Mouse (Mus musculus) forebrain, embryonic 11.5 days (tissue): Measurements from ENCODE around the gene Rhd. TPM values are rescaled to one million over a fixed set of nuclear protein-coding genes. Genes with fewer than 3 reads are reported as not detected.
"Not testable (repeated sequence)": the region's sequence is repeated elsewhere in the genome, so short reads cannot be mapped to it uniquely, and the experiment has no call there.

Experiments
- ATAC-seq: fragments of 200-750 bp; cut with Nextera tagmentation; replicated peaks from 2 replicates; pipeline ENCODE4 v1.8.0; 2017; ENCODE audit warnings: moderate TSS enrichment; ENCODE audit not compliant: low FRiP score
- DNase-seq: peaks from one replicate; pipeline ENCODE4 v3.0.0-alpha.2; 2017; ENCODE audit warnings: low spot score
- H3K27ac ChIP-seq: fragments of 300-500 bp; sonication (generic); 2 replicates; pipeline ENCODE4 v1.5.1; 2014; ENCODE audit warnings: low read depth, low read length
- H3K27me3 ChIP-seq: fragments of 300-500 bp; sonication (generic); 2 replicates; pipeline ENCODE4 v1.6.1; 2014; ENCODE audit warnings: mild to moderate bottlenecking, low read length, mixed read lengths; ENCODE audit not compliant: control insufficient read depth, insufficient read depth
- H3K36me3 ChIP-seq: fragments of 300-500 bp; sonication (generic); 2 replicates; pipeline ENCODE4 v1.6.1; 2014; ENCODE audit warnings: mild to moderate bottlenecking, low read length, moderate library complexity, mixed read lengths; ENCODE audit not compliant: control insufficient read depth, insufficient read depth
- H3K4me1 ChIP-seq: fragments of 300-500 bp; sonication (generic); replicated peaks from 2 replicates; pipeline ENCODE4 v1.6.1; 2014; ENCODE audit warnings: low read length, mixed read lengths; ENCODE audit not compliant: control insufficient read depth, insufficient read depth
- H3K4me2 ChIP-seq: fragments of 300-500 bp; sonication (generic); 2 replicates; pipeline ENCODE4 v1.6.1; 2014; ENCODE audit warnings: low read depth, mild to moderate bottlenecking, low read length, moderate library complexity, mixed read lengths; ENCODE audit not compliant: severe bottlenecking
- H3K4me3 ChIP-seq: fragments of 300-500 bp; sonication (generic); 2 replicates; pipeline ENCODE4 v1.5.1; 2014; ENCODE audit warnings: low read depth, low read length
- H3K9ac ChIP-seq: fragments of 300-500 bp; sonication (generic); 2 replicates; pipeline ENCODE4 v1.6.1; 2014; ENCODE audit warnings: low read length
- H3K9me3 ChIP-seq: fragments of 300-500 bp; sonication (generic); 2 replicates; pipeline ENCODE4 v1.6.1; 2016; ENCODE audit warnings: low read length, mixed read lengths; ENCODE audit not compliant: control insufficient read depth
- WGBS: fragments of 180-500 bp; shearing (Covaris S2); extraction: QIAGEN DNeasy Blood & Tissue Kit; methylation state at CpG from one replicate; pipeline ENCODE4 v1.1.7; 2014; 5-methylcytosine and 5-hydroxymethylcytosine counted together
- polyA plus RNA-seq: library from polyadenylated mRNA; unstranded; fragments of >200 nt; fragmentation: Nextera tagmentation; extraction: Ambion mirVana; gene quantifications from 2 replicates; pipeline ENCODE4 v1.2.1, GENCODE M21; 2014

The Rhd gene
- 15.9 and 21.6 TPM in 2 replicates for polyA plus RNA-seq

DNA sequence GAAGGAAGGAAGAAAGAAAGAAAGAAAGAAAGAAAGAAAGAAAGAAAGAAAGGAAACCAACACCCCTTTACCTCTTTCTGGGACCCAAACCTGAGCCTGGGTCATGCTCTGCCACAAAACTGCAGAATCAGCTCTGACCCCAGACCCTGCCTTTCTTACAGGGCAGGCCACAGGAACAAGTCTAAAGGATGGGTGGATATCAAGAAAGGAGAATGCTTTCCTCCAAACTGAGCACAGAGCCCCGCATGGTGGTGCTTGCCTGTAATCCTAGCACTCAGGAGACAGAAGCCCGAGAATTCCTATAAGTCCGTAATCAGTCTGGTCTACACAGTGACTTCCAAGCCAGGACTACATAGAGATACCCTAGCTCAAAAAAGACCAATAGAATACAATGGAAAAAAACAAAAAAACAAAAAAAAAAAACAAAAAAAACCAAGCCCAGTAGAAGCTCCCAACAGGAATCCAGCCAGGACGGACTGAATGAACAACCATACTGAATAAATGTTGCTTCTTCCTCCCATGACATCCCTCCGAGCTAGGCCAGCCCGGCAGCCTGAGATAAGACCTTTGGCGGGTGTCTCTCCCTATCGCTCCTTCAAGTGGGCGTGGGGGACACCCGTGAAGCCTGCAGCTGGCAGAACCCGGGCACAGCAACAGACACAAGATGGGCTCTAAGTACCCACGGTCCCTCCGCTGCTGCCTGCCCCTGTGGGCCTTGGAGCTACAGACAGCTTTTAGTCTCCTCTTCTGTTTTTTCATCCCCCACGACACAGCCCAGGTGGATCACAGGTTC is at the start of gene Rhd:
TSS of gene Rhd (plus strand) at position 600 of the 793 bp plus-strand sequence.
- DNase-seq (no peak), ATAC-seq (no peak)
- Histone ChIP-seq H3K27me3 (peaks cover 5% of the 10 kb centered on the region), H3K9me3 (no peaks in the 10 kb centered on the region), H3K36me3 (no peaks in the 10 kb centered on the region), H3K27ac (no peak within 1 kb of the TSS), H3K4me3 (peak within 1 kb of the TSS; percentile 7; the same call in 1 of the 2 replicates), H3K4me2 (no peak within 1 kb of the TSS), H3K9ac (no peak within 1 kb of the TSS; the same call in 1 of the 2 replicates), H3K4me1 (no peaks in the 10 kb centered on the region)
- 75% methylated on average over 14 of the region's 14 CpGs for WGBS

DNA sequence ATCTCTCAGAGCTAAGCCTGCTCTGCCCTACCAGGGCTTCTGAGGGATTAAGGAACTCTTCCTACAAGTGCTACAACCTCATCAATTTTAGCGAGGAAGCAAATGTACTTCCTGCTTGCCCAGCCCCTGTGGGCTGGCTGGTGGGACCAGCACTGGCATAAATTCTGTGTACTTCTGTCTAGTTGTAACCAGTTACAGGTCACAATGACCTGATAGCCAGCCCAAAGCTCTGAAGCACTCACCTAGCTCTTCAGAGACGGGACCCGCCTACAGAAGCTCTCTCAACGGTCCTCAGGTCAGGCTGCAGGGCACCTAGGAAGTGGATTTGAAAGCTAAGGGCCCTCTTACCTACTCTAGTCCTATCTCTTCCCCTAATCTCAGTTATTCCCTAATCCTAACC is 46.6 kb upstream of the Rhd start:
- 89% methylated on average over 4 of the region's 4 CpGs for WGBS
- DNase-seq (no peak), ATAC-seq (no peak)

DNA sequence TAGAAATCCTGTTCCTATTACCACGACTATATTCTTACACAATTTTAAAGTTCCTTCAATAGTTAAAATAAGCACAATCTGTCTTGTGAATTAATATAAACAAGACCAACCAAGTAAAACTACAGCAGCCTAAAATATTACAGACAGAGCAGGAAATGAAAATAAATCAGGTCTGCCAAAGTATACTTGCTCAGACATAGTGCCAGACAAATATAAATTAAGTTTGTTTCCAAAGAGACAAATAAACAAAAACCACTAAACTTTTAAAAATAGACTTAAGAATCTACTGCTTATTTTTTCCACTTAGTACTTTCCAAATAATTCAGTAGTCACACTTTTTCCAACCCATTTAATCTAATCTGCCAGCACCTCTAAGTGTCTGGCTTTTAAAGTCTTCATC is 43.3 kb upstream of the Rhd start:
- H3K9me3 ChIP-seq = no peaks in the 10 kb centered on the region
- ATAC-seq (no peak), DNase-seq (no peak)
- no peaks in the 10 kb centered on the region for H3K27me3 ChIP-seq
- H3K9ac ChIP-seq = no peak overlapping the region
- H3K4me1 ChIP-seq = no peaks in the 10 kb centered on the region
- no peak overlapping the region for H3K4me2 ChIP-seq
- 76% methylated on average over 1 of the region's 1 CpGs for WGBS
- no peak overlapping the region for H3K27ac ChIP-seq
- peaks cover 5% of the 10 kb centered on the region for H3K36me3 ChIP-seq
- H3K4me3 ChIP-seq = no peak overlapping the region

More for the DNA sequence above, 46.6 kb upstream of the Rhd start:
- no peak overlapping the region for H3K4me2 ChIP-seq
- H3K27ac ChIP-seq = no peak overlapping the region
- no peak overlapping the region for H3K9ac ChIP-seq
- no peaks in the 10 kb centered on the region for H3K4me1 ChIP-seq
- no peaks in the 10 kb centered on the region for H3K36me3 ChIP-seq
- no peak overlapping the region for H3K4me3 ChIP-seq
- no peaks in the 10 kb centered on the region for H3K9me3 ChIP-seq
- no peaks in the 10 kb centered on the region for H3K27me3 ChIP-seq

DNA sequence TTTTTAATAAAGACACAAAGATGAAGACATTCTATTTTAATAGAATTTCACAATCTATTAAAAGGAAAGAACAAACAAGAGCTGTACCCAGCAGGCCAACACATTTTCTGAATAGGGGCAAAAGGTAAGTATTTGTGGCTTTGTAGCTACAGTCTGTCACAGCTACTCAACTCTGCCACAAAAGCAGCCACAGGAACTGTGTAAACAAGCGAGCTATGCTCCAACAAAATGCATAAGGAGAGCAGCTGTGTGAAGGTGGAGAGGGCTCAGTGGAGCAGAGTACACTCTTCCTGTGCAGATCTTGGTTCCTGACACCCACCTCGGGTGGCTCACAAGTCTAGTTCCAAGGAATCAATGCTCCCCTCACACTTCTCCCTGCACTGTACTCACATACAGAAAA is 40.8 kb upstream of the Rhd start:
- Histone ChIP-seq H3K4me2 (no peak overlapping the region), H3K27ac (no peak overlapping the region), H3K4me3 (no peak overlapping the region), H3K36me3 (peaks cover 9% of the 10 kb centered on the region), H3K9me3 (no peaks in the 10 kb centered on the region), H3K9ac (no peak overlapping the region), H3K4me1 (no peaks in the 10 kb centered on the region), H3K27me3 (no peaks in the 10 kb centered on the region)
- DNase-seq (no peak), ATAC-seq (no peak)
- WGBS = 80% methylated on average over 2 of the region's 2 CpGs

DNA sequence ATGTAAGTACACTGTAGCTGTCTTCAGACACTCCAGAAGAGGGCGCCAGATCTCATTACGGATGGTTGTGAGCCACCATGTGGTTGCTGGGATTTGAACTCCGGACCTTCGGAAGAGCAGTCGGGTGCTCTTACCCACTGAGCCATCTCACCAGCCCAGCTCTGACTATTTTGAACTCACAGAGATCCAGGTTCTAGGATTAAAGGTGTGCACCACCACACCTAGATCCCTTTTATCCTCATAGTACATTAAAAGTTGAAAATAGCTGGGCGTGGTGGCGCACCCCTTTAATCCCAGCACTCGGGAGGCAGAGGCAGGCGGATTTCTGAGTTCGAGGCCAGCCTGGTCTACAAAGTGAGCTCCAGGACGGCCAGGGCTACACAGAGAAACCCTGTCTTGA is 38.5 kb upstream of the Rhd start:
- H3K9me3 ChIP-seq, ATAC-seq, H3K27ac ChIP-seq, H3K4me1 ChIP-seq, H3K4me3 ChIP-seq, H3K36me3 ChIP-seq, DNase-seq, H3K9ac ChIP-seq, H3K4me2 ChIP-seq, H3K27me3 ChIP-seq: not testable (repeated sequence)
- WGBS = 97% methylated on average over 11 of the region's 11 CpGs

DNA sequence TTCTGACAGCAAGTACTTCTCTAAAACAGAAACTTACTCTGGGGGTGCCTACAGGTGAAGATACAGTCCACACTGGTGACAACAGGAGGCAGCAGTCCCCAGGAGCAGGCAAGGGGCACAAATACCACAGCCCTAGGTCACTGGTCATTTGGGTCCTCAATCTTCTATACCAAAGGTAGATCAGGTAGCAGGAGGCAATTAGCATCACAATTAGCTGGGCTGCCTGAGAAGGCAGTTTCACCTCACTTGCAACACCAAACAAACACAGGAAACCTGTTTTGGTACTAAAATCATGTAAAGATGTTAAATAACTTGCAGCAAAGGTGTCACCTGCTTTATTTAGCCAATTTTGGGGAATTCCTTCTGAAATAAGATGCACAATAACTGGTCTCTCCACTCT is 38.0 kb upstream of the Rhd start:
- H3K36me3 ChIP-seq = peaks cover 9% of the 10 kb centered on the region
- H3K4me3 ChIP-seq = no peak overlapping the region
- H3K4me1 ChIP-seq = no peaks in the 10 kb centered on the region
- no peaks in the 10 kb centered on the region for H3K9me3 ChIP-seq
- no peak overlapping the region for H3K4me2 ChIP-seq
- H3K27me3 ChIP-seq = no peaks in the 10 kb centered on the region
- H3K9ac ChIP-seq = no peak overlapping the region
- DNase-seq = no peak
- H3K27ac ChIP-seq = no peak overlapping the region
- ATAC-seq = no peak

DNA sequence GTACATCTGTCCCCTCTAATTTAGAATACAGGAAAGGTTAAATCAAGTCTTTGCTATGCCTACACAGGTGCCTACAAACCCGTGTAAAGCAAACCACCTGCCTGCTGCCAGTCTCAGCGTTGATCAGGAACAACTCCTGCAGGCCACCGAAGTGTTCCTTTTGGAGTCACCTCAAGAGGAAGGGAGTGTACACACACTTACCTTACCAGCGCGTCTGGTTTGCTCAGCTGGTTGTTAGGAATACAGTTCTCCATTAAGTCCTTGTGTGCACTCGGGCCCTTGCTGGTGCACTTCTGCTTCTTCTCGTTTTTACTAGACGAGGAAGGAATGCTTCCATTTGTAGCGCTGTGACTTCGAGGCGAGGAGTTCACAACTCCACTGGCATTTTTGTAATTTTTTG is 36.5 kb upstream of the Rhd start:
- H3K4me3 ChIP-seq = no peak overlapping the region
- H3K9ac ChIP-seq = no peak overlapping the region
- H3K4me2 ChIP-seq = no peak overlapping the region
- peaks cover 9% of the 10 kb centered on the region for H3K36me3 ChIP-seq
- ATAC-seq (no peak), DNase-seq (no peak)
- no peaks in the 10 kb centered on the region for H3K4me1 ChIP-seq
- 94% methylated on average over 11 of the region's 11 CpGs for WGBS
- no peaks in the 10 kb centered on the region for H3K9me3 ChIP-seq
- H3K27me3 ChIP-seq = no peaks in the 10 kb centered on the region
- H3K27ac ChIP-seq = no peak overlapping the region

DNA sequence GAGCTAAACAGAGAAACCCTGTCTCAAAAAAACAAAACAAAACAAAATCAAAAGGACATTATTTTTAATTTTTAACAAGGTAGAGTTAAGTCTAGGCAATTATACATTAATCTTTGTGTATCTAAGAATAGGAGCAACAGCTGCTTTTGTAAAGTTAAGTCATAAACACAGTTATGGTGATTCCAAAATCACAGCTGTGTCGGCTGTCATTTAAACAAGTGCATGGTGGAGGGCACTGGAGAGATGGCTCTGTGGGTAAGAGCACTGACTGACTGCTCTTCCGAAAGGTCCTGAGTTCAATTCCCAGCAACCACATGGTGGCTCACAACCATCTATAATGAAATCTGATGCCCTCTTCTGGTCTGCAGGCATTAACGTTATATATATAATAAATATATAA is 32.4 kb upstream of the Rhd start:
- Histone ChIP-seq H3K27ac (no peak overlapping the region), H3K36me3 (no peaks in the 10 kb centered on the region; the same call in 1 of the 2 replicates), H3K4me1 (no peaks in the 10 kb centered on the region), H3K4me3 (no peak overlapping the region), H3K9me3 (no peaks in the 10 kb centered on the region), H3K9ac (no peak overlapping the region), H3K4me2 (no peak overlapping the region), H3K27me3 (no peaks in the 10 kb centered on the region)
- 90% methylated on average over 3 of the region's 3 CpGs for WGBS
- ATAC-seq (no peak), DNase-seq (no peak)

DNA sequence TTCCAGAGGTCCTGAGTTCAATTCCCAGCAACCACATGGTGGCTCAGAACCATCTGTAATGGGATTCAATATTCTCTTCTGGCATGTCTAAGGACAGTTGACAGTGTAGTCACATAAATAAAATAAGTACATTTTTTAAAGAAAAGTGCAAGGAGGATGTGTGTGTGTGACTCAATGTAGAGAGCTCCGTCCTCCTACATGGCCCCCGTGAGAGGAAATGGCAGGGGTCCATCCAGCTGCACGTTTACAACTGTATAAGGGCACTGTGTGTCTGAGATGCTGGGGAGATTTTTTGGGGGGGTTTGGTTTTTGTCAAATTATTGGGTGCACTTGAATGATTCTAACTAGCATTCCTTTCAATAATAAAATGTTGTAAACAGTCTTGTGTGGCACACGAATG is 28.9 kb upstream of the Rhd start:
- ATAC-seq (no peak), DNase-seq (no peak)
- WGBS = 96% methylated on average over 4 of the region's 4 CpGs
- H3K4me2 ChIP-seq = no peak overlapping the region
- no peaks in the 10 kb centered on the region; the same call in 1 of the 2 replicates for H3K36me3 ChIP-seq
- H3K27ac ChIP-seq = no peak overlapping the region
- no peak overlapping the region for H3K4me3 ChIP-seq
- no peaks in the 10 kb centered on the region for H3K9me3 ChIP-seq
- no peak overlapping the region for H3K9ac ChIP-seq
- H3K4me1 ChIP-seq = no peaks in the 10 kb centered on the region
- no peaks in the 10 kb centered on the region for H3K27me3 ChIP-seq
